Mouse (Mus musculus) thymus, adult 2 months (tissue): Measurements from ENCODE around the gene Il7r. TPM values are rescaled to one million over a fixed set of nuclear protein-coding genes. Genes with fewer than 3 reads are reported as not detected.

Experiments used
- DNase-seq: peaks from one replicate; pipeline ENCODE4 v3.0.0; 2021
- H3K27ac ChIP-seq: fragments of 200-500 bp; 2 replicates; pipeline ENCODE4 v1.5.1; 2012; ENCODE audit warnings: low read length, control low read depth; ENCODE audit not compliant: control insufficient read depth, insufficient read depth
- H3K27me3 ChIP-seq: fragments of 200-500 bp; 2 replicates; pipeline ENCODE4 v1.6.1; 2012; ENCODE audit warnings: mild to moderate bottlenecking, low read length, moderate library complexity, mixed read lengths; ENCODE audit not compliant: control insufficient read depth, insufficient read depth
- H3K36me3 ChIP-seq: fragments of 200-500 bp; 2 replicates; pipeline ENCODE4 v1.6.1; 2012; ENCODE audit warnings: mild to moderate bottlenecking, low read length, moderate library complexity; ENCODE audit not compliant: control insufficient read depth, insufficient read depth
- H3K4me1 ChIP-seq: fragments of 200-500 bp; replicated peaks from 2 replicates; pipeline ENCODE4 v1.6.1; 2012; ENCODE audit warnings: low read length; ENCODE audit not compliant: control insufficient read depth, insufficient read depth
- H3K4me3 ChIP-seq: fragments of 200-500 bp; 2 replicates; pipeline ENCODE4 v1.5.1; 2012; ENCODE audit warnings: mild to moderate bottlenecking, low read length, control low read depth, moderate library complexity; ENCODE audit not compliant: control insufficient read depth, insufficient read depth
- CTCF ChIP-seq: fragments of 200-500 bp; IDR thresholded peaks from 2 replicates; pipeline ENCODE4 v1.5.1; 2012; ENCODE audit warnings: mild to moderate bottlenecking, control low read depth, low read length, moderate library complexity, borderline replicate concordance; ENCODE audit not compliant: control insufficient read depth, poor library complexity, insufficient read depth; ENCODE audit errors: extremely low read depth
- POLR2A ChIP-seq: fragments of 200-500 bp; IDR thresholded peaks from 2 replicates; pipeline ENCODE4 v1.6.1; 2012; ENCODE audit warnings: mild to moderate bottlenecking, low read length, control low read depth, moderate library complexity; ENCODE audit not compliant: control insufficient read depth, poor library complexity, insufficient read depth; ENCODE audit errors: extremely low read depth
- WGBS: fragments of 180-500 bp; shearing (Covaris S2); methylation state at CpG from one replicate; pipeline ENCODE4 v1.1.7; 2018; 5-methylcytosine and 5-hydroxymethylcytosine counted together
- polyA plus RNA-seq: library from polyadenylated mRNA; depleted of rRNA; stranded (reverse); fragments of >200 nt; gene quantifications from 2 replicates; pipeline ENCODE4 v1.2.3, GENCODE M21; 2012; rRNA removed

The Il7r gene
- polyA plus RNA-seq, 1 experiment = 10.9 TPM

GRCm38 (mm10) chr15:9489417-9490118 is 40.4 kb downstream of the Il7r start:
- WGBS = 94% methylated on average over 2 of the region's 2 CpGs
- H3K27ac ChIP-seq = no peak overlapping the region
- TF ChIP-seq POLR2A = no peak
- no peak for TF ChIP-seq CTCF
- DNase-seq = no peak
- no peaks in the 10 kb centered on the region for H3K27me3 ChIP-seq
- H3K4me1 ChIP-seq = no peaks in the 10 kb centered on the region
- H3K36me3 ChIP-seq = no peaks in the 10 kb centered on the region
- H3K4me3 ChIP-seq = no peak overlapping the region

- DNase-seq = no peak
- no peaks in the 10 kb centered on the region for H3K27me3 ChIP-seq
- H3K27ac ChIP-seq = no peak overlapping the region
- no peaks in the 10 kb centered on the region for H3K4me1 ChIP-seq
- TF ChIP-seq CTCF (no peak), POLR2A (no peak)
- WGBS = 66% methylated on average over 1 of the region's 1 CpGs
- H3K4me3 ChIP-seq = no peak overlapping the region
- no peaks in the 10 kb centered on the region for H3K36me3 ChIP-seq
These were observed 56.8 kb downstream of the Il7r start for GRCm38 (mm10) chr15:9473188-9473587.

GRCm38 (mm10) chr15:9472618-9473017 is 57.4 kb downstream of the Il7r start:
- TF ChIP-seq CTCF (no peak), POLR2A (no peak)
- H3K36me3 ChIP-seq = no peaks in the 10 kb centered on the region
- no peaks in the 10 kb centered on the region for H3K27me3 ChIP-seq
- H3K4me3 ChIP-seq = no peak overlapping the region
- no peaks in the 10 kb centered on the region for H3K4me1 ChIP-seq
- no peak for DNase-seq
- H3K27ac ChIP-seq = no peak overlapping the region
- 29% methylated on average over 3 of the region's 3 CpGs for WGBS

GRCm38 (mm10) chr15:9472167-9472566 is 57.8 kb downstream of the Il7r start:
- DNase-seq = no peak
- WGBS = 3% methylated on average over 3 of the region's 3 CpGs
- no peak for TF ChIP-seq POLR2A
- TF ChIP-seq CTCF = no peak
- Histone ChIP-seq H3K4me3 (no peak overlapping the region), H3K27ac (no peak overlapping the region), H3K27me3 (no peaks in the 10 kb centered on the region), H3K4me1 (no peaks in the 10 kb centered on the region), H3K36me3 (no peaks in the 10 kb centered on the region)

- H3K4me3 ChIP-seq = no peak overlapping the region
- no peak overlapping the region for H3K27ac ChIP-seq
- H3K4me1 ChIP-seq = no peaks in the 10 kb centered on the region
- H3K36me3 ChIP-seq = no peaks in the 10 kb centered on the region
- TF ChIP-seq CTCF (no peak), POLR2A (no peak)
- 56% methylated on average over 4 of the region's 4 CpGs for whole genome bisulfite sequencing
- DNase-seq = no peak
- no peaks in the 10 kb centered on the region for H3K27me3 ChIP-seq
These were observed 58.8 kb downstream of the Il7r start for GRCm38 (mm10) chr15:9471053-9471685.

GRCm38 (mm10) chr15:9464039-9464438 is 65.9 kb downstream of the Il7r start:
- 2% methylated on average over 1 of the region's 1 CpGs for WGBS
- no peaks in the 10 kb centered on the region for H3K27me3 ChIP-seq
- no peaks in the 10 kb centered on the region for H3K36me3 ChIP-seq
- H3K4me1 ChIP-seq = peaks cover 7% of the 10 kb centered on the region
- no peak for DNase-seq
- H3K4me3 ChIP-seq = no peak overlapping the region
- H3K27ac ChIP-seq = no peak overlapping the region
- TF ChIP-seq CTCF = no peak
- TF ChIP-seq POLR2A = no peak

- 5% methylated on average over 7 of the region's 7 CpGs for WGBS
- Histone ChIP-seq H3K36me3 (no peaks in the 10 kb centered on the region), H3K27ac (no peak overlapping the region), H3K4me1 (peaks cover 7% of the 10 kb centered on the region), H3K4me3 (no peak overlapping the region), H3K27me3 (no peaks in the 10 kb centered on the region)
- peak; percentile 17 for DNase-seq
- TF ChIP-seq CTCF (no peak), POLR2A (no peak)
These were observed 66.4 kb downstream of the Il7r start for GRCm38 (mm10) chr15:9463521-9464027.

Other genes with a start within 250 kb of the Il7r start
- gene Ugt3a2, start 194.6 kb downstream of the Il7r start, polyA plus RNA-seq = 0.04 and 0.37 TPM in 2 replicates
- gene Capsl, start 94.1 kb downstream of the Il7r start, polyA plus RNA-seq = 0.66 and 0.89 TPM in 2 replicates
- 0.17 and 0.18 TPM in 2 replicates for gene Spef2, start 218.7 kb upstream of the Il7r start, polyA plus RNA-seq